Comparison of ENCODE assay signal across 28 mouse cellular contexts in genomic region chr3:142077723-142078302, GRCm38 (mm10).
DNase-seq lines count a peak whose midpoint lies in the region; ATAC-seq and TF ChIP-seq lines count a peak whose summit lies in the region.
"Had no signal": no experiment of that assay in that cellular context is flagged by ENCODE, and none has a peak within 500 bp of the region (broad histone marks: within the 10 kb centered on the region; RNA-seq: fewer than 3 reads in every experiment).

No protein-coding gene starts in this region.

- TF ChIP-seq CTCF in stomach, postnatal 0 days (IDR thresholded peaks at IDR 0.05; ENCODE audit: low read depth) = no peak

- no peak overlapping the region for H3K4me2 ChIP-seq in stomach, embryonic 14.5 days (replicated peaks; ENCODE audit: low read depth, low read length)
- H3K4me2 ChIP-seq in stomach, postnatal 0 days (replicated peaks; ENCODE audit: low read depth) = no peak overlapping the region
- H3K4me2 ChIP-seq in intestine, embryonic 16.5 days (ENCODE audit: low read depth, low read length) = no peak overlapping the region
- H3K4me2 ChIP-seq in stomach, embryonic 15.5 days = no peak overlapping the region
- H3K4me2 ChIP-seq: embryonic facial prominence, embryonic 13.5 days; embryonic facial prominence, embryonic 15.5 days; forebrain, embryonic 12.5 days had no signal

- no peaks in the 10 kb centered on the region for H3K36me3 ChIP-seq in stomach, embryonic 14.5 days (ENCODE audit: control insufficient read depth, insufficient read depth, low read length)
- H3K36me3 ChIP-seq in stomach, postnatal 0 days (ENCODE audit: control insufficient read depth, insufficient read depth, low read length) = no peaks in the 10 kb centered on the region
- no peaks in the 10 kb centered on the region for H3K36me3 ChIP-seq in intestine, embryonic 16.5 days (ENCODE audit: control insufficient read depth, insufficient read depth, low read length)
- no peaks in the 10 kb centered on the region for H3K36me3 ChIP-seq in stomach, embryonic 15.5 days
- H3K36me3 ChIP-seq: embryonic facial prominence, embryonic 13.5 days; embryonic facial prominence, embryonic 15.5 days; forebrain, embryonic 10.5 days; forebrain, embryonic 12.5 days; G1E had no signal

- no peak for DNase-seq in stomach, postnatal 0 days (ENCODE audit: low spot score)
- DNase-seq in embryo, embryonic 11 days = no peak
- DNase-seq in cerebellum, postnatal 14 days = no peak
- DNase-seq in right cerebral cortex, adult 2 months (ENCODE audit: low spot score in 2 of 2) = no peak
- DNase-seq: adrenal gland, adult 8-10 months; adrenal gland, postnatal 14 days; adrenal gland, postnatal 36 days; B cell, adult 2 months; cerebellum, adult 11 months; cerebellum, adult 18-20 months; cerebellum, adult 8-10 months; cerebellum, adult 9-11 months; cerebellum, postnatal 25 days had no signal

- no peak overlapping the region for H3K9ac ChIP-seq in stomach, embryonic 14.5 days (replicated peaks; ENCODE audit: low read depth, low read length)
- no peak overlapping the region for H3K9ac ChIP-seq in stomach, postnatal 0 days (ENCODE audit: low read length)
- no peak overlapping the region for H3K9ac ChIP-seq in intestine, embryonic 16.5 days (ENCODE audit: low read depth, low read length)
- no peak overlapping the region for H3K9ac ChIP-seq in stomach, embryonic 15.5 days
- H3K9ac ChIP-seq: embryonic facial prominence, embryonic 13.5 days; embryonic facial prominence, embryonic 15.5 days; forebrain, embryonic 12.5 days had no signal

- no peaks in the 10 kb centered on the region for H3K4me1 ChIP-seq in stomach, embryonic 14.5 days (ENCODE audit: control insufficient read depth, insufficient read depth, low read length)
- no peaks in the 10 kb centered on the region for H3K4me1 ChIP-seq in stomach, postnatal 0 days (replicated peaks; ENCODE audit: control insufficient read depth, insufficient read depth)
- no peaks in the 10 kb centered on the region for H3K4me1 ChIP-seq in intestine, embryonic 16.5 days (ENCODE audit: control insufficient read depth, insufficient read depth, low read length)
- H3K4me1 ChIP-seq in stomach, embryonic 15.5 days = no peaks in the 10 kb centered on the region
- H3K4me1 ChIP-seq: embryonic facial prominence, embryonic 13.5 days; embryonic facial prominence, embryonic 15.5 days; forebrain, embryonic 10.5 days; forebrain, embryonic 12.5 days had no signal

- H3K9me3 ChIP-seq in stomach, embryonic 14.5 days (ENCODE audit: control insufficient read depth, low read depth, low read length) = no peaks in the 10 kb centered on the region
- no peaks in the 10 kb centered on the region for H3K9me3 ChIP-seq in stomach, postnatal 0 days (ENCODE audit: control insufficient read depth, low read length)
- H3K9me3 ChIP-seq in intestine, embryonic 16.5 days (ENCODE audit: control insufficient read depth, low read length) = no peaks in the 10 kb centered on the region
- no peaks in the 10 kb centered on the region for H3K9me3 ChIP-seq in stomach, embryonic 15.5 days
- H3K9me3 ChIP-seq: embryonic facial prominence, embryonic 13.5 days; embryonic facial prominence, embryonic 15.5 days; forebrain, embryonic 10.5 days; forebrain, embryonic 12.5 days; G1E had no signal

- 51% methylated on average over 3 of the region's 3 CpGs for WGBS in stomach, embryonic 14.5 days
- WGBS in stomach, postnatal 0 days = 50% methylated on average over 3 of the region's 3 CpGs
- 45% methylated on average over 3 of the region's 3 CpGs for WGBS in intestine, embryonic 16.5 days
- 37% methylated on average over 3 of the region's 3 CpGs for WGBS in stomach, embryonic 15.5 days

- peak; percentile 72 for ATAC-seq in stomach, embryonic 14.5 days (ENCODE audit: insufficient number of reproducible peaks, insufficient read depth, low FRiP score, low read depth)
- no peak for ATAC-seq in stomach, postnatal 0 days (ENCODE audit: low FRiP score, low TSS enrichment)
- peak; percentile 87 for ATAC-seq in intestine, embryonic 16.5 days
- ATAC-seq in stomach, embryonic 15.5 days (ENCODE audit: insufficient read depth, low FRiP score, low read depth) = peak; percentile 79; the same call in 1 of the 2 replicates
- ATAC-seq: activated CD4-positive, CD25-positive, alpha-beta regulatory T cell, adult 4 months; CD4-positive, CD25-positive, alpha-beta regulatory T cell, adult 4 months; forebrain, embryonic 14.5 days; forebrain, embryonic 16.5 days; Patski had no signal

- no peaks in the 10 kb centered on the region for H3K27me3 ChIP-seq in stomach, embryonic 14.5 days (ENCODE audit: control insufficient read depth, insufficient read depth, low read length)
- no peaks in the 10 kb centered on the region for H3K27me3 ChIP-seq in stomach, postnatal 0 days (ENCODE audit: control insufficient read depth, insufficient read depth, low read length)
- H3K27me3 ChIP-seq in intestine, embryonic 16.5 days (replicated peaks; ENCODE audit: control insufficient read depth, insufficient read depth, low read length) = no peaks in the 10 kb centered on the region
- H3K27me3 ChIP-seq in stomach, embryonic 15.5 days (replicated peaks) = no peaks in the 10 kb centered on the region
- H3K27me3 ChIP-seq: CH12.LX; embryonic facial prominence, embryonic 13.5 days; embryonic facial prominence, embryonic 15.5 days; forebrain, embryonic 12.5 days; Patski had no signal

- H3K4me3 ChIP-seq in stomach, embryonic 14.5 days (ENCODE audit: low read depth, low read length) = no peak overlapping the region
- no peak overlapping the region for H3K4me3 ChIP-seq in stomach, postnatal 0 days (ENCODE audit: low read depth, low read length)
- no peak overlapping the region for H3K4me3 ChIP-seq in intestine, embryonic 16.5 days (ENCODE audit: low read length)
- H3K4me3 ChIP-seq in stomach, embryonic 15.5 days (replicated peaks) = no peak overlapping the region
- H3K4me3 ChIP-seq: embryonic facial prominence, embryonic 13.5 days; embryonic facial prominence, embryonic 15.5 days; erythroblast, embryonic 14.5 days; forebrain, embryonic 10.5 days; forebrain, embryonic 12.5 days had no signal

- TF ChIP-seq EP300 in stomach, postnatal 0 days (optimal IDR thresholded peaks at IDR 0.05) = no peak

- H3K27ac ChIP-seq in stomach, embryonic 14.5 days (ENCODE audit: low read length) = no peak overlapping the region
- no peak overlapping the region for H3K27ac ChIP-seq in stomach, postnatal 0 days (replicated peaks)
- H3K27ac ChIP-seq in intestine, embryonic 16.5 days (ENCODE audit: low read length) = no peak overlapping the region
- H3K27ac ChIP-seq in stomach, embryonic 15.5 days = no peak overlapping the region
- H3K27ac ChIP-seq: embryonic facial prominence, embryonic 13.5 days; embryonic facial prominence, embryonic 15.5 days; forebrain, embryonic 10.5 days; forebrain, embryonic 12.5 days had no signal
